Mouse (Mus musculus) right cerebral cortex, postnatal 25 days (tissue): ENCODE measurements around the gene Mark2.
A peak's percentile ranks its signal among the peaks of the same experiment; 100 is the strongest.
"Not testable (repeated sequence)": the region's sequence is repeated elsewhere in the genome, so short reads cannot be mapped to it uniquely, and the experiment has no call there.

ENCODE experiments used
- DNase-seq: peaks from one replicate; pipeline ENCODE4 v3.0.0; 2022

The Mark2 gene

DNA sequence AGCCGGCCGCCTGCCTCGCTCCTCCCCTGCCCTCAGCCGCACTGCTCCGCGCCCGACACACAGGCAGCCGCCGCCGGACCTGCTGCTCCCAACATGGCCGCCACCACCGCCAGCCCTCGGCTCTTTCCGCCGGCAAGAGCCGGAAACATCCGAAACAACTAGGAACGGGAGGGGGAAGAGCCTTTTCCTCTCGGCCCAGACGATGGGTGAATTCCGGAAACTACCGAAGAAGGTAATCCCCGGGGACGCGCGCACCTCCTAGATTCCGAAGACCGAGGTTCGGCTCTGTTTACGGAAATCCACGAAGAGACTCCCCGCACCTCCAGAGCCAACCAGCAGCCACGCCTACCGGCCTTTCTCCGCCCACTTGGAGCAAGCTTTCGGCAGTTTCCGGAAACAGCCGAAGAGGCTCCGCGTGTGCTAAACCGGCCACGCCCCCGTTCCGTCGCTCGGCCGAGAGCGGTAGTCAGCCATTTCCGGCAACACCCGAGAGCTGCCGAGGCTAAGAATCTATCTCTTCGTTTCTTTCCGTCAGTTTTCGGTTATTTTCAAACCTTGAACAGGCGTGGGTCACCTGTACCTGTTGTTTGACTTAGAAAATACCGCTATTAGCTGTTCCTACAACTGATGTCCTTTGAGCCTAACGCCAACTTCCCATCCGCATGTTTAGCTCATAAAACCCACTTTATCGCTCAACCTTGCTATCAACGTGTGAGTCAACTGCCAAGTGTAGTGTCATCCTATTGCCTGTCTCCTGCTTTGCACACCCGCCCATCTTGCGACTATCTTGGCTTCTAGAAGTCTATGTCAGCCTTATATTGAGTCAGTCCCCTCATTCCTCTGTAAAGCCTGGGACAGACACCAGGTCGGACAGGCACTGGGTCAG lies at the start of gene Mark2:
Gene Mark2 (minus strand): TSS at position 349 of the 886 bp plus-strand sequence.
- peak; percentile 99 for DNase-seq

DNA sequence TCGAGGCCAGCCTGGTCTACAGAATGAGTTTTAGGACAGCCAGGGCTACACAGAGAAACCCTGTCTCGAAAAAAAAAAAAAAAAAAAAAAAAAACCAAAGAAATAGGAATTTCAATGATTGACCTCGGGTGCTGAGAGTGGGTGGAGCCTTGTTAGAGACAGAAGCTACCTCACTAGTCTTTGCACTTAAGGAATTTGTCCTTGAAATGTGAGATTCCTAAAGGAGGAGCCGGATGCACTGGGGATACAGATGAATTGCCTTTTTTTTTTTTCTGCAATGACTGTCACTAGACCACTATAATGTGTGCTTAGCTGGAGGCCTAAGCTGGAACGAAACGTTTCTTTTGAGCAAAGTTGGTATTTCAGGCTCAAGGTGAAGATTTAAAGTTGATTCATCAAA lies 46.8 kb upstream of the Mark2 start:
- no peak for DNase-seq

DNA sequence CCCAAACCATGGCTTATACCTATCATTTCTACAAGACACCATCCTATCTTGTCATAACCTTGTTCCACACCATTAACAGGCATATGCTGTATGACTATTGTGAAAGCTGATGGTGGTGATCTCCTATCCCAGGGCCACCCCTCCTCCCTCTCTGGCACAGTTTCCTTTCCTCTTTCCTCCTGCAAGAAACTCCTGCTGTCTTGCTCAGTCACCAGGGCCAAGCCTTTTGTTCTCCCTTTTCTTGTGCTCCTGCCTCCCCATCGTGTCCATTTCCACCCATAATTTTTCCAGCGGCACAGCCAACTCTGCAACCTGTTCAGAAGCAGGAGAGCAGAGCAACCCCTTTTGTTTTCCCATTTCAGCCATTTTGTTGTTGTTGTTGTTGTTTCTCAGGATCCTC lies 44.4 kb upstream of the Mark2 start:
- no peak for DNase-seq

DNA sequence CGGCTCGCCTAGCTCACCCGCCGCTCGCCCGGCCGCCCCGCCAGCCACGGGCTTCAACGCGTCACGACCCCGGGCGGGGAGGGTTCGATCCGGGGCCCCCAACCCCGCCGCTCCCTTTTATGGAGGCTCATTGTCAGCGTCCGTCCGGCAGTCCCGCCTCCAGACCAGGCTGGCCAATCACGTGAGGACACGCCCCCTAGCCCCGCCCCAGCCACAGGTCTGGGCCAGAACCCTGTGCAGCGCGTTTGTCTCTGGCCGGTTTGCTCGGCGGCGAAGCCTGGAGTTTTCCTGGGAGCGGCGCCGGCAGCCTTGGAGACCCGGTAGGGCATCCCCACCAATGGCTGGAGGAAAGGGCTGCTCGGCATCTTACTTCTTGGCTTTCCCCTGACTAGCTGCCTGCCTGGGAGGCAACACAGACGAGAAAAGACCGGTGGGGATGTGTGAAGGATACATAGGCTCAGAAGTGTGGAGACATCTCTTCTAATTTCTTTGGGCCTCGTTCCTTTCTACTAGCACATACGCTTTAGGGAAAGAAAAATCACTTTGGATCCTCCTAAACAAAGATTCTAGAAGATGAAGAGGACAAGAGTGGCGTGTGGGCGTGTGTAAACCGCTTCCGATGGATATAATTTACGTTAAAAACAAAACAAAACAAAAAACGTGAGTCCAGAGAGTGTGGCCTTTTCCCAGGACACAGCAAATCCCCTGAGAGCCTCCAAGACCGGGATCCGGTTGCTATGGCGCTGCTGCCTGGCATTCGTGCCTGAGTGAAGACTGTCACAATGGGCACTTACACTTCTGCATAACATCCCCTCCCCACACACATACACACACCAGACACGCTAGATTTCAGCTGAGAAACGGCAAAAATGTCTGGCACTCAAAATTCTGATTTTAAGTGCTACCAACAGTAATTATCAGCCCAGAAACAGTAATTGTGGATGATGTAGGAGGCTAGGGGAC lies 41.5 kb upstream of the Mark2 start, which contains the start of gene Spindoc:
Gene Spindoc (minus strand): TSS at position 92 of the 963 bp plus-strand sequence.
- peak; percentile 97 for DNase-seq

- DNase-seq, result peak; percentile 55
These were observed 40.7 kb upstream of the Mark2 start for GRCm38 (mm10) chr19:7382248-7382902.

DNA sequence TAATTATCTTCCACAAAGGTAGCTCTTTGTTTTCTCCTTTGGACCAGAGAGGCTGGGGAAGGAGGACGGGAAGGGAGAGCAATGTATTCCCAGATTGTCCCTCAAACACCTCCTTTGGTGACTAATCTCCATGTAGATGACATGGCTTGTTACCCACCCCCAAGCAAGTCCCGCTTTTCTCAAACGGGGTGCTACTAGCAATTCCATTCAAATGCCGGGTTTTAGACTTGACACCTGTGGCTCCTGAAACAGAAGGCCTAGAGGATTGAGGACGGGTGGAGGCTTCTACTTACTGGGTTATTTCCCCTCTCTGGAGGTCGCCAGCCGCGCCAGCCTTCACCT lies 40.2 kb upstream of the Mark2 start:
- no peak for DNase-seq

DNA sequence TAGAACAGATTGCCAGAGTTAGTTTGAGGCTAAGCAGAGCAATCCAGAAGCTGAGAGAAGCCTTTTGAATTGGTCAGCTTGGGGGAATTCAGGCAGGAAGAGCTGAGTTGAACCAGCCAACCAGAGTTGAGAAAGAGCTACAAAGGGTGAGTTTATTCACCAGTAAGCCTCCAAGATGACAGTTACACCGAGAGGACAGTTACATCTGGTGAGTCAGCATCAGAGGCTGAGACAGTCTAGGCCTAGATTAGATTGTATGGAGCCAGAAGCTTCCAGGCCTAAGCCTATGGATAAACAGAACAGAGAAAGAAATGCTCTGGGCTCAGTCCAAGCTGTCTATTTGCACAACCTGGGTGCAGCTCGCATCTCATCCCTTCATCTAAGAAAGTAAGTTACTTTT lies 36.0 kb upstream of the Mark2 start:
- DNase-seq, result no peak

DNA sequence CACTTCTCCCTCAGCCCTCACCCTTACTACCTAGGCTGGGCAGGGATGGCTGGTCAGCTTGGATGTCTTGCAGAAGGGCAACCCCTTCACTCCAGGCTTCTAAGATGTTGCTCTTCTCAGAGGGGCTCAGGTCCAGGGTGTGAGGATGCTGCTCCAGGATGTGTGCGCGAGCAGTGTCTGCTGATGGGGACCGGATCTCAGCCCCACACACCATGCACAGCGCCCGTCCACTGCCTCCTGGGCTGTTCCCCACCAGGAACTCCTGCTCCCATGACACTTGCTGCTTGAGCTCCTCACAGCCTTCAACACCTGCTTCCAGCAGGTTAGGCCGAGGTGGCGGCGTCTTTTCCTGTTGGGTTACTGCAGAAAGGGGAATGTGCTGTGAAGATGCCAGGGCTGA lies 32.8 kb upstream of the Mark2 start:
- DNase-seq, result peak; percentile 12

DNA sequence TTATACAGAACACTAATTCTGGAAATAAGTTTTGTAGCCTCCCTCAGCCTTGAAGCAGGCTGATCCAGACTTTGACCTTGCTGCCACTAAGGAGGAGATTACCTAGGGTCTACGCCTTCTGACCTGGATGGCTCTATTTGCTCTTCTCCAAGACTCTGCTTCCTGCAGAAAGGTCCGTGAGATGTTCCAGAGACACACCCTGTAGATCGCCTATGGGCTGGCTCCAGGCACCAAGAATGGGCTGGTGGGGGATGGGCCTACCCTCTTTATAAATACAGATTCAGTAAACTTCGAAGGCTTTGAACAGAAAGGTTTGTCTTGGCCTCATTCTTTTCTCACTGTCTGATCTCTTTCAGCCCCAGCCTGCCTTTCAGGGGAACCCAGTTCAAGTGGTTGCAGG lies 27.8 kb upstream of the Mark2 start:
- DNase-seq, result not testable (repeated sequence)

GRCm38 (mm10) chr19:7353636-7354035 lies 12.0 kb upstream of the Mark2 start:
- no peak for DNase-seq

DNA sequence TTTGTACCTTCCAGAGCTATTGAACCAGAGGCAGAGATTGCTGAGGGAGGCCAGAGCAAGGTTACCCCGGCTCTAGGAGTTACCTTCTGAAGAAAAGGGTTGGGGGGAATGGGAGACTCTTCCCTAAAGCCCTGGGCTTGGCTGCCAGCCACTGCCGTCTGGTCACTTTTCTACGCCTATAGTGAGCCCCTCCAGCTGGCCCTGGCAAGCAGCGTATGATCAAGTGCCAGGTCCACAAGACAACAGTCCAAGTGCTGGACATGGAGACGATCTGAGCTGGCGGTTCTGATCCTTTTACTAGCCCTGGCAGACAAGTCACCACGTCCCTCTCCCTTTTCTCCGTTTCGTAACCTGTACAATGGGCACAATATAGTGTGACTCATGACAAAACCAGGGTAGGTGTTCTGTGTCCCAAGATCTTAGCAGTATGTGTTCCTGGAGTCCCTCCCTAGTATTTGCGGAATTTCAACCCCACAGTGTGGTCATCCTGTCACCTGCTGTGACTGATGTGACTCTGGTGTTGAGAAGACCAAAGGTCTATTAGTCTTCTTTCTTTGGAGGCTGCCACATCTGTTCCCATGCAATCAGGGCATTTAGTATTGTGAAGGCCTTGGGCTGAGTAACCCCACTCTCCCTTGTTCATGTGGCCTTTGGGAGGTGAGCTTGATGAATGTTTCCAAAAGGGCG lies 11.3 kb upstream of the Mark2 start:
- DNase-seq, result no peak

DNA sequence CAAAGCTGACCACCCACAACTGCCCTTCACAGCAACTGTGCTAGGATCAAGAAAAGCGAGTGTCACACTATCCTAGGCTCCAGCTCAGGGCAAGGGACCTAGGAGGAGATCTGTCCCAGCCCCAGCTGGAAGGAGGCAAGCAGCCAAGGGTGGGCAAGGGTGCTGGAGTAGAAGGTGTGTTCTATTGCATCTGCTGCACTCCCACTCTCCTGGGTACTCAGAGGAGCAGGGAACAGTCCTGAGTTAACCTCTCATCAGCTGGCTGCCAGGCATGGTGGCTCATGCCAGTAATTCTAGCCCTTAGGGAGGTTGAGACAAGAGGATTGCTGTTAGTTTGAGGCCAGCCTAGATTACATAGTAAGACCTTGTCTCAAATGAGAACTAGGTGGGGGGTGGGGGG lies 8.3 kb upstream of the Mark2 start:
- no peak for DNase-seq

DNA sequence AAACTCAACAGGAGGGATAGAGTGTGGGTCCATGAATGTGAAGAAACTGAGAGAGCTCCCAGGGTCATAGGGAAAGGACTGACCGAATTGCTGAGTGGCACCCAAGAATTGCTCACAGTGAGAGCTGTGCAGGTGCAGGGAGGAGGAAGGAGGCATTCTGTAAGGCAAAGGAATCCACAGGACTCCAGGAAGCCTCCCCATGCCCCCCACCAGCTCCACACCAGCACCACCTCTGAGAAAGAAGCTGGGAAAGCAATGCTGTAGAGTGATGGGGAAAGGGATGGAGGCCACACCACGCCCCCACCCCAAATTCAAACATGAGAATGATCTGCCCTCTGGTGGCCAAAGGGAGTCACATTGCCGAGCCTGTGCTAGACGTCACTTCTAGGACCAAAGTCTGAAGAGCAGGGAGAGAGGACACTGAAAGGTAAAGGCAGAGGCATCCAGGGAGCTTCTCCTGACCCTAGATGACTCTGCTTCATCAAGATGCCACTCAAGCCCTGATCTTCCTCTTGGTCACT lies 3.6 kb upstream of the Mark2 start:
- DNase-seq, result peak; percentile 36

DNA sequence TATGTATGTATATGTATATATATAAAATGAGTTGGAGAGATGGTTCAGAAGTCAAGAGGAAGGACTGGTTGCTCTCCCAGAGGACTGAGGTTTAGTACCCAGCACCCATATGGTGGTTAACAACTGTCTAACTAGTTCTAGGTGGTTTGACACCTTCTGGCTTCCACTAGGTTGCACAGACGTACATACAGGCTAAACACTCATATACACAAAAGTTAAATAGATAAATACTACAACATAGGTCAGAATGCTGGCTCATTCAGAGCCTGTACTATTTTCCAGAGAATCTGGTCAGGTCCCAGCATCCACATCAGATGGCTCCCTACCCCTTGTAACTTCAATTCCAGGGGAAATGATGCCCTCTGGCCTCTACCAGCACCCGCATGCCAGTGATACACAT lies 986 bp upstream of the Mark2 start:
- no peak for DNase-seq

DNA sequence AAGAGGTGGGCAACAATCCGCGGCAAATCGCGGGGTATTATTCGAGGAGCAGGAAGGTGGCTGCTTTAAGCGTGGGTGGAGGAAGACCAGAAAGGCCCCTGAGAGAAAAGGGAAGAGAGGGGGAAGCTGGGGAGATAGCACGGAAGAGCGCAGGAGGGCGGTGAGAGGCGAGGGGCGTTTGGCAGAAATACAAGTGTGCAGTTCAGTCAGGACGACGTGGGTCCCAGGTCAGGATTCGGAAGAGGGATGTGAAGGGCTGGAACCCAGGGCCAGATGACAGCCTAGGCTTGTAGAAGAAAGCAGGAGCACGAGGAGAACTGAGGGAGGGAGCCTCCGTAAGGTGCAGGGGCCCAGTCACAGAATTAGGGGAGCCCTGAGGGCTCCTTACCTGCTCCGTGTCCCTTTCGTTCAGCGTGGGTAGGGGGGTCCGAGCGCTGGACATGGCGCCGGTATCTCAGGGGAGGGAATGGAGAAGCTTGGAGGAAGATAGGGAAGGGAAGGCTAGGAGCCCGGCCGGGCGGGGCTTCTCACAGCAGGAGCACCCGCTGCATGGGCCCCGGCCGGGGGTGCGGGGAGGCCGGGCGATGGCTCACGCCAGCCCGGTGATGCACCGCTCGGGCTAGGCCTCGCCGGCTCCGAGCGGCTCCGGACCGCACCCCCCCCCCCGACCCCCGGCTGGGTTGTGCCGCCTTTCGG lies 732 bp downstream of the Mark2 start:
- DNase-seq, result no peak

DNA sequence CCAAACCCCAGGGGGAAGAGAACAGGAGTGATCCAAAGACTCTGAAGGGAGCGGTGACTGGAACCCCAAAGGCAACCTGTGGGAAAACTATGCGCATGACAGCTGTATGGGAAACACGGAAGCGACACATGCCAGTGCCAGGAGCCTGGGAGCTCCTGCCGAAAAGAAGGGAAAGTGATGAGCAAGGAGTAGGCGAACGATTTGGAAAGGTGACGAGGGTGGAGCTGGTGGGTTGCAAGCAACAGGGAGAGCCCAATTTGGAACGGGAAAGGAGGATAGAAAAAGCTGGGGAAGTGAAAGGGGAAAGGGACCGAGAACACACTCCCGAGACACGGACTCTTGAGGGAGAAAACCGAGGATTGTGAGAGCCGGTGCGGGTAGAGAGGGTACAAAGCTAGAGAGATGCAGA lies 1.3 kb downstream of the Mark2 start:
- DNase-seq, result peak; percentile 56

DNA sequence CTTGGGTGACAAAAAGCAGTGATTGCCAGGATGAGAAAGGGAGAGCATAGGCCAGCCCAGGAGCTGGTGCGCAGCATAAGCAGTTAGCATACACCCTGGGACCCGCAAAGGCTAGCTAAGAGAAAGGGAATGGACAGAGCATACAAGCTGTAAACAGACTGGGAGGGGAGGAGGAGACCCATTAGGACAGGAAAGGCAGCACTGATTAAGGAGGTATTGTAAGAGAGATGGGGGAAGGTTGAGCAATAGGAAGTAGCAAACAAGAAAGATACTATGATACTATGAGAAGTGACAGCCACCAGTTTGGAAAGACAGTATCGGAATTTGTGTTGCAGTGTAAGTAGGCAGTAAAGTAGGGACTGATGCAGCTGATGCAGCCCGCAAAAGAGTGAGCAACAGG lies 1.8 kb downstream of the Mark2 start:
- DNase-seq, result no peak

- no peak for DNase-seq
These were observed 2.6 kb downstream of the Mark2 start for GRCm38 (mm10) chr19:7339026-7339425.

DNA sequence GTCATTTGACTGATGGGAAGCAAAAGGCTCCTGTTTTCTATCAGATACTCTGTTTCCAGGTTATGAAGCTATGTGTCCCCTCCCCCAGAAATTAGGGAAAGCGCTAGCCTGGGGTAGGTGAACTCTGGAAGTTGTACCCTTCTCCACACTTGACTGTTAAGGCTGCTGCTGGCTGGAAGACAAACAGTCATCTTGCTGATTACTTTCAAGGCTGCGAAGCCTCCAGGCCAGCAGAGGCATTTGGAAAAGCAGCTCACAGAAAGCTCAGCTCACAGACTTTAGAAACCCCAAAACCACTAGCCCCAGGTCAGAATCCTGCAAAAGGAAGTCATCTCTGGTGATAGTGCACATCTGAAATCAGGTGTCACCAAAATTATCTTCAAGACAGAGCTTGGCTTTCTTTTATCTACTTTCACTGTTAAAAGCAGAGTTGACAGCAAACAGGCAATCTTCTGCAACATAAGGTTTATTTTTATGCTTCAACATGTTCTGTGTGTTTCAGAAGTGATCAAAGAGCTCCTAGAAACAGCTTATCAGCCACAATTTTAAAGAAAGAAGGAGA lies 3.8 kb downstream of the Mark2 start:
- no peak for DNase-seq

DNA sequence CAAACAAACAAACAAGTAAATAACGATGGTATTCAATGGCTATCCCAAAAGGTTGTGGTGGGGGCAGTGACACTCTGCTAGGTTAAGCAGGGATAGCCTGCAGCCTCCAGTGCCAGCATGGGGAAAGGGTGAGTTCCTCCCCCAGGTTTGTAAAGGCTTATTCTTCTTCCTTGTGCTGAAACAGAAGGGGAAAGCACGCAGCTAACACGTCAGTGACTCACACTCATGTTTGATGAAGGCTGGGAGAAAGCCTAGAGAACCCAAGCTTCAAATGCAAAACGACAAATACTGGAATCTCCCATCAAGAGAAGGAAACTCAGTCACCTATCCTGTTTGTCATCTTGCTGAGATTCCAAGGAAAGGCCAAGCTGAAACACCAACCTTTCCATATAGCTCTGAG lies 6.0 kb downstream of the Mark2 start:
- no peak for DNase-seq

DNA sequence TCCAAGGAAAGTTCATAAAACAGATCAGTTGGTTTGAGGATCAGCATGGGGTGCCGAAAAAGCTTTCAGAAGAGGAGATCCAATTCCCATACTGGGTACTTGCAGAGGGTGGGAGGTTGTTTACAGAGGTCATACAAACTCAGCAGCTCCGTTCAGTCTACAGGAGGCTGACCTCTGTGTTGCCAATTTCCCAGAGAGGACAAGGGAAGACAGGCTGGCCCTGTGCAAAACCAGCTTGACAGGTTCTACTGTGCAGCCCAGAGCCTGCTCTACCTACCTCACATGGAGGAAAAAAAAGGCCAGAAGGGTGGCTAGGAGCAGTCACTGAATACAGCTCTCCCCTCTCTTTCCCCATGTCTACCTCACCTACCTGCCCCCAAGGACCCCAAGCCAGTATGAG lies 7.6 kb downstream of the Mark2 start:
- no peak for DNase-seq
